Mouse (Mus musculus): ENCODE data around the gene Cdc7. TPM values are rescaled to one million over a fixed set of nuclear protein-coding genes. Genes with fewer than 3 reads are reported as not detected.
"Not testable (repeated sequence)": the region's sequence is repeated elsewhere in the genome, so short reads cannot be mapped to it uniquely, and the experiment has no call there.

The Cdc7 gene
- polyA plus RNA-seq, 1 experiment from 2014 or later = 69.3 TPM

DNA sequence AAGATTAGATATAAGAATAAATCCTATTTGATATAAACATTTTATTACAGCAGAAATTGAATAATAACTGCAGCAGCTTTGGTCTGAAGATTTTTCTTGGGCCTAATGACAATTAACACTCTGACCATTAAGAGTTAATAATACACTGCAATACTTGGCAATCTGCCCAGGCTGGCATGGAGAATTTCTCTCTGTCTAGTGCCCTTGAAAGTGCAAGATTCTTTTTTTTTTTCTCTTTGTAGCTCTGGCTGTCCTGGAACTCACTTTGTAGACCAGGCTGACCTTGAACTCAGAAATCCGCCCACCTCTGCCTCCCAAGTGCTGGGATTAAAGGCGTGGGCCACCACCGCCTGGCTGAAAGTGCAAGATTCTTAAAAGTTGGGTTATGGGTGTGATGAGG lies 5.1 kb upstream of the Cdc7 start:
- Histone ChIP-seq H3K27me3 (ENCODE audit: control insufficient read depth, insufficient read depth, low read length) (no peaks in the 10 kb centered on the region), H3K4me1 (replicated peaks; ENCODE audit: control insufficient read depth, insufficient read depth, low read length) (0 out of 2 replicates have a peak, but pooled peaks cover 2% of the 10 kb centered on the region), H3K9me3 (ENCODE audit: control insufficient read depth, low read length) (no peaks in the 10 kb centered on the region; the same call in 1 of the 2 replicates), H3K4me3 (ENCODE audit: low read depth, low read length) (no peak overlapping the region), H3K27ac (ENCODE audit: low read depth, low read length) (no peak overlapping the region), H3K9ac (ENCODE audit: low read length) (no peak overlapping the region), H3K4me2 (ENCODE audit: low read depth, low read length, severe bottlenecking) (no peak overlapping the region), H3K36me3 (ENCODE audit: control insufficient read depth, insufficient read depth, low read length) (no peaks in the 10 kb centered on the region)
- 84% methylated on average over 3 of the region's 3 CpGs for WGBS
- DNase-seq (ENCODE audit: low spot score) (no peak), ATAC-seq (replicated peaks; ENCODE audit: low FRiP score) (no peak)

GRCm38 (mm10) chr5:106960451-106960850 lies 3.7 kb upstream of the Cdc7 start:
- Histone ChIP-seq H3K4me1 (replicated peaks; ENCODE audit: control insufficient read depth, insufficient read depth, low read length) (0 out of 2 replicates have a peak, but pooled peaks cover 2% of the 10 kb centered on the region), H3K27me3 (ENCODE audit: control insufficient read depth, insufficient read depth, low read length) (no peaks in the 10 kb centered on the region), H3K4me2 (ENCODE audit: low read depth, low read length, severe bottlenecking) (no peak overlapping the region), H3K27ac (ENCODE audit: low read depth, low read length) (no peak overlapping the region), H3K9me3 (ENCODE audit: control insufficient read depth, low read length) (no peaks in the 10 kb centered on the region), H3K4me3 (ENCODE audit: low read depth, low read length) (no peak overlapping the region), H3K36me3 (ENCODE audit: control insufficient read depth, insufficient read depth, low read length) (no peaks in the 10 kb centered on the region), H3K9ac (ENCODE audit: low read length) (no peak overlapping the region)
- no peak for DNase-seq (ENCODE audit: low spot score)
- ATAC-seq (replicated peaks; ENCODE audit: low FRiP score) = no peak
- WGBS = 87% methylated on average over 2 of the region's 2 CpGs

GRCm38 (mm10) chr5:106964513-106965014 lies 442 bp downstream of the Cdc7 start:
- peak overlapping the region; percentile 55 for H3K27ac ChIP-seq (ENCODE audit: low read depth, low read length)
- no peaks in the 10 kb centered on the region for H3K9me3 ChIP-seq (ENCODE audit: control insufficient read depth, low read length)
- H3K4me3 ChIP-seq (ENCODE audit: low read depth, low read length) = peak overlapping the region; percentile 86
- WGBS = under 1% methylated on average over 41 of the region's 41 CpGs
- DNase-seq (ENCODE audit: low spot score) (no peak), ATAC-seq (replicated peaks; ENCODE audit: low FRiP score) (peak; percentile 89)
- 0 out of 2 replicates have a peak, but pooled peaks cover 4% of the 10 kb centered on the region for H3K4me1 ChIP-seq (replicated peaks; ENCODE audit: control insufficient read depth, insufficient read depth, low read length)
- no peaks in the 10 kb centered on the region for H3K36me3 ChIP-seq (ENCODE audit: control insufficient read depth, insufficient read depth, low read length)
- peak overlapping the region; percentile 92 for H3K9ac ChIP-seq (ENCODE audit: low read length)
- H3K27me3 ChIP-seq (ENCODE audit: control insufficient read depth, insufficient read depth, low read length) = no peaks in the 10 kb centered on the region
- H3K4me2 ChIP-seq (ENCODE audit: low read depth, low read length, severe bottlenecking) = peak overlapping the region; percentile 58

DNA sequence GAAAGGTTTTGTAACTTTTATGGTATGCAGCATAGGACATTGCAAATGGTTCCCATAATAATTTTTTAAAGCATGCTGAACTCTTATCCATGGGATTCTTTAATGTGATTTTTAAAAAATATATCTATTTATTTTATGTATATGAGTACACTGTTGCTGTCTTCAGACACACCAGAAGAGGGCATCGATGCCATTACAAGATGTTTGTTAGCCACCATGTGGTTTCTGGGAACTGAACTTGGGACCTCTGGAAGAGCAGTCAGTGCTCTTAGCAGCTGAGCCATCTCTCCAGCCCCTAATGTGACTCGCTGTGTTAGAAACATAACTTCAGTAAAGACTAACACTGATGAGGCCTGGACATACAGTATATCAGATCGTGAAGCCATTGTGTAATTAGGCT lies 2.3 kb downstream of the Cdc7 start:
- 96% methylated on average over 3 of the region's 3 CpGs for WGBS
- Histone ChIP-seq H3K9ac (ENCODE audit: low read length) (no peak overlapping the region), H3K4me3 (ENCODE audit: low read depth, low read length) (no peak overlapping the region), H3K4me1 (replicated peaks; ENCODE audit: control insufficient read depth, insufficient read depth, low read length) (0 out of 2 replicates have a peak, but pooled peaks cover 4% of the 10 kb centered on the region), H3K4me2 (ENCODE audit: low read depth, low read length, severe bottlenecking) (no peak overlapping the region), H3K9me3 (ENCODE audit: control insufficient read depth, low read length) (no peaks in the 10 kb centered on the region), H3K27me3 (ENCODE audit: control insufficient read depth, insufficient read depth, low read length) (no peaks in the 10 kb centered on the region), H3K36me3 (ENCODE audit: control insufficient read depth, insufficient read depth, low read length) (no peaks in the 10 kb centered on the region; the same call in 1 of the 2 replicates), H3K27ac (ENCODE audit: low read depth, low read length) (no peak overlapping the region)
- no peak for ATAC-seq (replicated peaks; ENCODE audit: low FRiP score)
- DNase-seq (ENCODE audit: low spot score) = no peak

DNA sequence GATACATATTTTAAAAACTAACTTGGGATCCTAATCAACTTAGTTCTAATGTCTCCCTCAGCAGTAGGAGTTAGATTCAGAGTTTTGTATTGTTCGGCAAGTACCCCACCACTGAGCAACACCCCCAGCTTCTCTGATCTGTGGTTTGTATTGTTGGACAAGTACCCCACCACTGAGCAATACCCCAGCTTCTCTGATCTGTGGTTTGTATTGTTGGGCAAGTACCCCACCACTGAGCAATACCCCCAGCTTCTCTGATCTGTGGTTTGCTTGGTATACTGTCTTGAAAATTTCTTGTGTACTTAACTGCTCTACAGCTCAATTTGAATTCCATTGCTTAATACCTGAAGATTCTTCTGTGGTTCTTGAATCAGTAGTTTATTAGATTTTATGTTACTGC lies 3.5 kb downstream of the Cdc7 start:
- Histone ChIP-seq H3K27ac (ENCODE audit: low read depth, low read length) (no peak overlapping the region), H3K9ac (ENCODE audit: low read length) (no peak overlapping the region), H3K27me3 (ENCODE audit: control insufficient read depth, insufficient read depth, low read length) (no peaks in the 10 kb centered on the region), H3K4me1 (replicated peaks; ENCODE audit: control insufficient read depth, insufficient read depth, low read length) (0 out of 2 replicates have a peak, but pooled peaks cover 4% of the 10 kb centered on the region), H3K4me2 (ENCODE audit: low read depth, low read length, severe bottlenecking) (no peak overlapping the region), H3K4me3 (ENCODE audit: low read depth, low read length) (no peak overlapping the region), H3K9me3 (ENCODE audit: control insufficient read depth, low read length) (no peaks in the 10 kb centered on the region), H3K36me3 (ENCODE audit: control insufficient read depth, insufficient read depth, low read length) (no peaks in the 10 kb centered on the region; the same call in 1 of the 2 replicates)
- no peak for DNase-seq (ENCODE audit: low spot score)
- 84% methylated on average over 1 of the region's 1 CpGs for WGBS
- no peak for ATAC-seq (replicated peaks; ENCODE audit: low FRiP score)

DNA sequence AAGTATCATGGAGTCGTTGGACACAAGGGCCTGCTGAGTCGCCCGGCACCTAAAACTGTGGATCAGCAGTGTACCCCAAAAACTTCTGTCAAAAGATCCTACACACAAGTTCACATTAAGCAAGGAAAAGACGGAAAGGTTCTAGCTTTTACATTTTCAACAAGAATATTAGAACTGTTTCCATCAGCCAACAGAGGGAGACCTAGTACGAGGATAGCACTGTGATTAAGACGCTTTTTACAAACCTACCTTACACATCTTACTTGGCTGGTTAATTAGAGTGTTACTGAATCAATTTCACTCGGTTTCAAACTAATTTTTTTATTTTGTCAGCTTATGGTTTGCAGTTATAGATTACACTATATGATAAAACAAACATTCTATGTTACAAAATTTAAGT lies 9.8 kb downstream of the Cdc7 start:
- DNase-seq (ENCODE audit: low spot score) (no peak), ATAC-seq (replicated peaks; ENCODE audit: low FRiP score) (no peak)
- Histone ChIP-seq H3K4me3 (ENCODE audit: low read depth, low read length) (no peak overlapping the region), H3K27me3 (ENCODE audit: control insufficient read depth, insufficient read depth, low read length) (no peaks in the 10 kb centered on the region), H3K36me3 (ENCODE audit: control insufficient read depth, insufficient read depth, low read length) (peaks cover 8% of the 10 kb centered on the region; the same call in 1 of the 2 replicates), H3K9ac (ENCODE audit: low read length) (no peak overlapping the region), H3K4me1 (replicated peaks; ENCODE audit: control insufficient read depth, insufficient read depth, low read length) (no peaks in the 10 kb centered on the region), H3K27ac (ENCODE audit: low read depth, low read length) (no peak overlapping the region), H3K4me2 (ENCODE audit: low read depth, low read length, severe bottlenecking) (no peak overlapping the region), H3K9me3 (ENCODE audit: control insufficient read depth, low read length) (no peaks in the 10 kb centered on the region)
- 93% methylated on average over 7 of the region's 7 CpGs for WGBS

DNA sequence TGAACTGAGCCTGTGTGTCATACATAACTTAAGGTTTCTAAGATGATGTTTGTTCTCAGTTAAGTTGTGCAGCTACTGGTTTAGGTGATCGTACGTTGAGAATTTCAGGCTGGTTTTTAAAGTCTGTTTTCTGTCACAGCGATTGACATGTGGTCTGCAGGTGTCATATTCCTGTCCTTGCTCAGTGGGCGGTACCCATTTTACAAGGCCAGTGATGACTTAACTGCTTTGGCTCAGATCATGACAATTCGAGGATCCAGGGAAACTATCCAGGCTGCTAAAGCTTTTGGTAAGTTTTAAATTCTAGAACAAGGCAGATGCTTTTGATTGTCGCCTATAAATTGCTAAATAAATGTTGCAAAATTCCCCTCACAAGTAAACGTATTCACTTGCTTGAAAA lies 15.0 kb downstream of the Cdc7 start:
- Histone ChIP-seq H3K9ac (ENCODE audit: low read length) (no peak overlapping the region), H3K36me3 (ENCODE audit: control insufficient read depth, insufficient read depth, low read length) (peaks cover 9% of the 10 kb centered on the region; the same call in 1 of the 2 replicates), H3K4me3 (ENCODE audit: low read depth, low read length) (no peak overlapping the region), H3K27me3 (ENCODE audit: control insufficient read depth, insufficient read depth, low read length) (no peaks in the 10 kb centered on the region), H3K27ac (ENCODE audit: low read depth, low read length) (no peak overlapping the region), H3K4me2 (ENCODE audit: low read depth, low read length, severe bottlenecking) (no peak overlapping the region), H3K9me3 (ENCODE audit: control insufficient read depth, low read length) (no peaks in the 10 kb centered on the region), H3K4me1 (replicated peaks; ENCODE audit: control insufficient read depth, insufficient read depth, low read length) (no peaks in the 10 kb centered on the region)
- DNase-seq (ENCODE audit: low spot score) (no peak), ATAC-seq (replicated peaks; ENCODE audit: low FRiP score) (no peak)
- 91% methylated on average over 7 of the region's 7 CpGs for WGBS

GRCm38 (mm10) chr5:106982298-106982952 lies 18.3 kb downstream of the Cdc7 start:
- Histone ChIP-seq H3K9me3 (ENCODE audit: control insufficient read depth, low read length) (no peaks in the 10 kb centered on the region), H3K27me3 (ENCODE audit: control insufficient read depth, insufficient read depth, low read length) (no peaks in the 10 kb centered on the region), H3K36me3 (ENCODE audit: control insufficient read depth, insufficient read depth, low read length) (peaks cover 4% of the 10 kb centered on the region; the same call in 1 of the 2 replicates), H3K4me1 (replicated peaks; ENCODE audit: control insufficient read depth, insufficient read depth, low read length) (no peaks in the 10 kb centered on the region), H3K4me3 (ENCODE audit: low read depth, low read length) (no peak overlapping the region), H3K9ac (ENCODE audit: low read length) (no peak overlapping the region), H3K27ac (ENCODE audit: low read depth, low read length) (no peak overlapping the region), H3K4me2 (ENCODE audit: low read depth, low read length, severe bottlenecking) (no peak overlapping the region)
- ATAC-seq (replicated peaks; ENCODE audit: low FRiP score) (no peak), DNase-seq (ENCODE audit: low spot score) (no peak)
- 89% methylated on average over 7 of the region's 7 CpGs for WGBS

GRCm38 (mm10) chr5:106984934-106985333 lies 20.8 kb downstream of the Cdc7 start:
- H3K9ac ChIP-seq (ENCODE audit: low read length); H3K4me2 ChIP-seq (ENCODE audit: low read depth, low read length, severe bottlenecking); H3K4me3 ChIP-seq (ENCODE audit: low read depth, low read length); ATAC-seq (replicated peaks; ENCODE audit: low FRiP score); DNase-seq (ENCODE audit: low spot score); H3K27me3 ChIP-seq (ENCODE audit: control insufficient read depth, insufficient read depth, low read length); H3K27ac ChIP-seq (ENCODE audit: low read depth, low read length); H3K9me3 ChIP-seq (ENCODE audit: control insufficient read depth, low read length); H3K4me1 ChIP-seq (replicated peaks; ENCODE audit: control insufficient read depth, insufficient read depth, low read length); H3K36me3 ChIP-seq (ENCODE audit: control insufficient read depth, insufficient read depth, low read length): not testable (repeated sequence)
- WGBS = 96% methylated on average over 3 of the region's 3 CpGs

Data from forebrain, embryonic 11.5 days (tissue).